Mouse (Mus musculus) intestine, postnatal 0 days (tissue): ENCODE results near the gene Ggct. TPM values are rescaled to one million over a fixed set of nuclear protein-coding genes. Genes with fewer than 3 reads are reported as not detected.

Source experiments
- ATAC-seq: fragments of 200-750 bp; cut with Nextera tagmentation; 2 replicates; pipeline ENCODE4 v1.8.0; 2017; ENCODE audit warnings: mild to moderate bottlenecking, moderate TSS enrichment, moderate library complexity
- H3K27ac ChIP-seq: fragments of 300-500 bp; sonication (generic); 2 replicates; pipeline ENCODE4 v1.5.1; 2014; ENCODE audit warnings: mild to moderate bottlenecking, low read depth, low read length, moderate library complexity
- H3K27me3 ChIP-seq: fragments of 300-500 bp; sonication (generic); replicated peaks from 2 replicates; pipeline ENCODE4 v1.6.1; 2014; ENCODE audit warnings: low read length, mixed read lengths; ENCODE audit not compliant: control insufficient read depth, insufficient read depth
- H3K36me3 ChIP-seq: fragments of 300-500 bp; sonication (generic); 2 replicates; pipeline ENCODE4 v1.6.1; 2014; ENCODE audit warnings: mild to moderate bottlenecking, moderate library complexity; ENCODE audit not compliant: control insufficient read depth, insufficient read depth
- H3K4me1 ChIP-seq: fragments of 300-500 bp; sonication (generic); replicated peaks from 2 replicates; pipeline ENCODE4 v1.6.1; 2014; ENCODE audit warnings: antibody characterized with exemption, low read length, mixed read lengths; ENCODE audit not compliant: control insufficient read depth, insufficient read depth
- H3K4me2 ChIP-seq: fragments of 300-500 bp; sonication (generic); replicated peaks from 2 replicates; pipeline ENCODE4 v1.6.1; 2014; ENCODE audit warnings: low read depth, mild to moderate bottlenecking, moderate library complexity
- H3K4me3 ChIP-seq: fragments of 300-500 bp; sonication (generic); 2 replicates; pipeline ENCODE4 v1.5.1; 2014; ENCODE audit warnings: low read depth, low read length
- H3K9ac ChIP-seq: fragments of 300-500 bp; sonication (generic); 2 replicates; pipeline ENCODE4 v1.6.1; 2014; ENCODE audit warnings: mild to moderate bottlenecking, low read depth, low read length
- H3K9me3 ChIP-seq: fragments of 300-500 bp; sonication (generic); 2 replicates; pipeline ENCODE4 v1.6.1; 2016; ENCODE audit warnings: mixed run types; ENCODE audit not compliant: control insufficient read depth
- CTCF ChIP-seq: sonication (generic); IDR thresholded peaks from 2 replicates; pipeline ENCODE4 v1.5.1; 2016; ENCODE audit warnings: low read depth, mild to moderate bottlenecking, control low read depth, antibody characterized with exemption, moderate library complexity
- WGBS: fragments of 180-500 bp; shearing (Covaris S2); extraction: QIAGEN DNeasy Blood & Tissue Kit; methylation state at CpG from one replicate; pipeline ENCODE4 v1.1.7; 2014; 5-methylcytosine and 5-hydroxymethylcytosine counted together
- polyA plus RNA-seq: library from polyadenylated mRNA; unstranded; fragments of >200 nt; fragmentation: Nextera tagmentation; extraction: Ambion mirVana; gene quantifications from 2 replicates; pipeline ENCODE4 v1.2.1, GENCODE M21; 2015

Ggct gene
- polyA plus RNA-seq, 1 experiment from 2014 or later = 25.5 TPM

GRCm38 (mm10) chr6:55014184-55014583 lies 21.4 kb upstream of the Ggct start:
- no peak overlapping the region for H3K4me3 ChIP-seq
- no peak overlapping the region for H3K9ac ChIP-seq
- no peaks in the 10 kb centered on the region for H3K9me3 ChIP-seq
- H3K4me1 ChIP-seq = 0 out of 2 replicates have a peak, but pooled peaks cover 3% of the 10 kb centered on the region
- TF ChIP-seq CTCF = no peak
- no peak overlapping the region for H3K4me2 ChIP-seq
- H3K27me3 ChIP-seq = no peaks in the 10 kb centered on the region
- no peak overlapping the region for H3K27ac ChIP-seq
- ATAC-seq = no peak
- 90% methylated on average over 3 of the region's 3 CpGs for WGBS
- no peaks in the 10 kb centered on the region for H3K36me3 ChIP-seq

GRCm38 (mm10) chr6:55012516-55012915 lies 19.8 kb upstream of the Ggct start:
- ATAC-seq = no peak
- WGBS = 68% methylated on average over 7 of the region's 7 CpGs
- Histone ChIP-seq H3K4me2 (no peak overlapping the region), H3K36me3 (no peaks in the 10 kb centered on the region), H3K27me3 (no peaks in the 10 kb centered on the region), H3K27ac (no peak overlapping the region), H3K9ac (no peak overlapping the region), H3K4me3 (no peak overlapping the region), H3K9me3 (no peaks in the 10 kb centered on the region), H3K4me1 (0 out of 2 replicates have a peak, but pooled peaks cover 3% of the 10 kb centered on the region)
- no peak for TF ChIP-seq CTCF

GRCm38 (mm10) chr6:55010330-55011091 lies 17.8 kb upstream of the Ggct start:
- Histone ChIP-seq H3K27me3 (no peaks in the 10 kb centered on the region), H3K4me3 (no peak overlapping the region)
- ATAC-seq = peak; percentile 63; the same call in 1 of the 2 replicates

GRCm38 (mm10) chr6:55009391-55010230 lies 16.9 kb upstream of the Ggct start:
- H3K36me3 ChIP-seq = no peaks in the 10 kb centered on the region
- H3K4me2 ChIP-seq = no peak overlapping the region
- no peaks in the 10 kb centered on the region for H3K9me3 ChIP-seq
- WGBS = 32% methylated on average over 16 of the region's 16 CpGs
- H3K27me3 ChIP-seq = no peaks in the 10 kb centered on the region
- H3K4me3 ChIP-seq = no peak overlapping the region
- no peak for ATAC-seq
- no peak overlapping the region for H3K9ac ChIP-seq
- no peak for TF ChIP-seq CTCF
- H3K4me1 ChIP-seq = no peaks in the 10 kb centered on the region
- H3K27ac ChIP-seq = no peak overlapping the region; the same call in 1 of the 2 replicates

More at GRCm38 (mm10) chr6:55010330-55011091, 17.8 kb upstream of the Ggct start:
- H3K9ac ChIP-seq = no peak overlapping the region
- no peaks in the 10 kb centered on the region for H3K4me1 ChIP-seq
- 59% methylated on average over 4 of the region's 4 CpGs for WGBS
- H3K27ac ChIP-seq = no peak overlapping the region
- no peak for TF ChIP-seq CTCF
- no peaks in the 10 kb centered on the region for H3K9me3 ChIP-seq
- H3K4me2 ChIP-seq = no peak overlapping the region
- H3K36me3 ChIP-seq = no peaks in the 10 kb centered on the region

GRCm38 (mm10) chr6:55008401-55008800 lies 15.7 kb upstream of the Ggct start:
- ATAC-seq = no peak

GRCm38 (mm10) chr6:55003559-55003958 lies 10.8 kb upstream of the Ggct start:
- TF ChIP-seq CTCF = no peak
- H3K36me3 ChIP-seq = no peaks in the 10 kb centered on the region
- ATAC-seq = no peak
- H3K4me2 ChIP-seq = no peak overlapping the region
- H3K27me3 ChIP-seq = no peaks in the 10 kb centered on the region
- H3K27ac ChIP-seq = no peak overlapping the region
- no peak overlapping the region for H3K9ac ChIP-seq
- no peaks in the 10 kb centered on the region for H3K9me3 ChIP-seq
- H3K4me1 ChIP-seq = no peaks in the 10 kb centered on the region
- no peak overlapping the region for H3K4me3 ChIP-seq
- WGBS = 68% methylated on average over 4 of the region's 4 CpGs

More at GRCm38 (mm10) chr6:55008401-55008800, 15.7 kb upstream of the Ggct start:
- Histone ChIP-seq H3K4me3 (no peak overlapping the region), H3K9ac (no peak overlapping the region), H3K4me1 (no peaks in the 10 kb centered on the region), H3K36me3 (no peaks in the 10 kb centered on the region), H3K27ac (no peak overlapping the region), H3K27me3 (no peaks in the 10 kb centered on the region), H3K4me2 (no peak overlapping the region), H3K9me3 (no peaks in the 10 kb centered on the region)
- TF ChIP-seq CTCF = no peak
- WGBS = 93% methylated on average over 8 of the region's 8 CpGs
